Mouse (Mus musculus) neural tube, embryonic 10.5 days (tissue): Measurements from ENCODE around the gene Smtn.

ENCODE experiments used
- DNase-seq: peaks from one replicate; pipeline ENCODE4 v3.0.0-alpha.2; 2017; ENCODE audit warnings: low spot score; ENCODE audit errors: extremely low spot score

Gene Smtn

GRCm38 (mm10) chr11:3527766-3528165 is 12.6 kb downstream of the Smtn start:
- DNase-seq: no peak

- no peak for DNase-seq
Measured at GRCm38 (mm10) chr11:3526979-3527738, 13.3 kb downstream of the Smtn start.

- DNase-seq: no peak
Measured at GRCm38 (mm10) chr11:3526207-3526606, 14.2 kb downstream of the Smtn start.

GRCm38 (mm10) chr11:3525560-3525959 is 14.9 kb downstream of the Smtn start:
- no peak for DNase-seq

- DNase-seq: no peak
Measured at GRCm38 (mm10) chr11:3523840-3524582, 16.4 kb downstream of the Smtn start.

- DNase-seq: no peak
Measured at GRCm38 (mm10) chr11:3522285-3523000, 18.0 kb downstream of the Smtn start.

GRCm38 (mm10) chr11:3521339-3522224 is 18.8 kb downstream of the Smtn start:
- no peak for DNase-seq

- no peak for DNase-seq
Measured at GRCm38 (mm10) chr11:3520919-3521318, 19.5 kb downstream of the Smtn start.

- no peak for DNase-seq
Measured at GRCm38 (mm10) chr11:3519756-3520398, 20.5 kb downstream of the Smtn start.

- DNase-seq: no peak
Measured at GRCm38 (mm10) chr11:3519051-3519726, 21.2 kb downstream of the Smtn start.

- DNase-seq: no peak
Measured at GRCm38 (mm10) chr11:3517846-3518732, 22.3 kb downstream of the Smtn start.

- peak; percentile 39 for DNase-seq
Measured at GRCm38 (mm10) chr11:3516859-3517845, 23.3 kb downstream of the Smtn start.

- no peak for DNase-seq
Measured at GRCm38 (mm10) chr11:3516121-3516520, 24.3 kb downstream of the Smtn start.

GRCm38 (mm10) chr11:3515637-3516036 is 24.8 kb downstream of the Smtn start:
- no peak for DNase-seq

- no peak for DNase-seq
Measured at GRCm38 (mm10) chr11:3515216-3515615, 25.2 kb downstream of the Smtn start.

GRCm38 (mm10) chr11:3514529-3515054 is 25.8 kb downstream of the Smtn start, which contains the start of gene Selenom:
TSS of gene Selenom (plus strand) at chr11:3514684.
- DNase-seq: peak; percentile 85

- DNase-seq: no peak
Measured at GRCm38 (mm10) chr11:3513291-3513690, 27.1 kb downstream of the Smtn start.
